Mouse (Mus musculus): ENCODE results near the gene Txnrd2.

- TF ChIP-seq CTCF (IDR thresholded peaks at IDR 0.05; ENCODE audit: low read depth) (no peak), EP300 (IDR thresholded peaks at IDR 0.05; ENCODE audit: low read depth) (no peak)
Observed at GRCm38 (mm10) chr16:18498558-18498990, 72.4 kb downstream of the Txnrd2 start, which contains the start of the genes Gnb1l and Rtl10.
